Mouse (Mus musculus): ENCODE results near the gene Prok1. TPM values are rescaled to one million over a fixed set of nuclear protein-coding genes. Genes with fewer than 3 reads are reported as not detected.
A peak's percentile ranks its signal among the peaks of the same experiment; 100 is the strongest.

The Prok1 gene
- total RNA-seq (2021) = not detected
- not detected in 2 replicates for polyA plus RNA-seq (2012; rRNA removed)
- long read RNA-seq = 0 reads

DNA sequence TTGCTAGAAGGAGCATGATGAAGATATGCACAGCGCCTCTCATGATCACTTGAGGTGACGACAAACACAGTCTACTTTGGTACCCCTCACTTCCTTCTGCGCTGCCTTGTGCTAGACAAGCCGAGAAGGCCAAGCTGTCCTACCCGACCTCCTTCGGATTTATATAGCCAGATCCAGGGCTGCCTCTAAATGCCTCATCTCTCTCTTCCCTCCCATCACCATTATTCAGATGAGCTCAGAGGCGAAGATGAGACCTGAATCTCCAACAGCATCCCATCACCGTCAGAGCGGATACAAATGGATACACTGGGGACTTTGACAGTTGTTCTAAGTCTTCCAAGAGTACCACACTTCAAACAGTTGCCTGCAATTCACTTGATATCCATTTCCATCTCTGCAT lies at the start of gene Prok1:
Gene Prok1, minus strand, starts transcription at position 101 of the 400 bp plus-strand sequence.
- no peak for TF ChIP-seq POLR2A (IDR thresholded peaks at IDR 0.05; ENCODE audit: insufficient read depth, low read depth, low read length)
- Histone ChIP-seq H3K9ac (ENCODE audit: low read depth, low read length) (no peak within 1 kb of the TSS), H3K4me1 (ENCODE audit: control insufficient read depth, insufficient read depth, low read length) (peaks cover 6% of the 10 kb centered on the region), H3K27ac (no peak within 1 kb of the TSS), H3K27me3 (ENCODE audit: control insufficient read depth, insufficient read depth, low read length) (no peaks in the 10 kb centered on the region), H3K4me3 (no peak within 1 kb of the TSS), H3K79me2 (replicated peaks; ENCODE audit: control insufficient read depth, insufficient read depth, low read length) (no peaks in the 10 kb centered on the region), H3K36me3 (ENCODE audit: control insufficient read depth, insufficient read depth, low read length) (no peaks in the 10 kb centered on the region)
- 94% methylated on average over 9 of the region's 9 CpGs for WGBS
- intact Hi-C loops (cut with DNase I) = no loop called here
- no peak for DNase-seq

DNA sequence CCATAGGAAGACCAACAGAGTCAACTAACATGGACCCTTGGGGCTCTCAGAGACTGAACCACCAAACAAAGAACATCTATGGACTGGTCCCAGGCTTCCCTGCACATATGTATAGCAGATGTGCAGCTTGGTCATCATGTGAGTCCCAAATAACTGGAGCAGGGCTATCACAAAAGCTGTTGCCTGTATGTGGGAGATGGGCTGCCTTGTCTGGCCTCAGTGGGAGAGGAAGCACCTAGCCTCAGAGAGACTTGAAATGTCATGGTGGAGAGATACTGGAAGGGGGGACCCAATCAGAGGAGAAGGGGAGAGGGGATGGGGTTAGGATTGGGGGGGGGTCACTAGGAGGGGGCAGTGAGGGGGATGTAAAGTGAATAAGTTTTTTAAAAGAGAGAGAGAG lies 47.8 kb upstream of the Prok1 start:
- DNase-seq = no peak
- no peaks in the 10 kb centered on the region for H3K27me3 ChIP-seq (ENCODE audit: control insufficient read depth, insufficient read depth, low read length)
- H3K9ac ChIP-seq (ENCODE audit: low read depth, low read length) = no peak overlapping the region
- no peak overlapping the region for H3K27ac ChIP-seq
- no peaks in the 10 kb centered on the region for H3K79me2 ChIP-seq (replicated peaks; ENCODE audit: control insufficient read depth, insufficient read depth, low read length)
- H3K4me3 ChIP-seq = no peak overlapping the region
- intact Hi-C loops (cut with DNase I) = no loop called here
- H3K36me3 ChIP-seq (ENCODE audit: control insufficient read depth, insufficient read depth, low read length) = no peaks in the 10 kb centered on the region; the same call in 1 of the 2 replicates
- TF ChIP-seq CTCF (IDR thresholded peaks at IDR 0.05) (no peak), POLR2A (IDR thresholded peaks at IDR 0.05; ENCODE audit: insufficient read depth, low read depth, low read length) (no peak), EP300 (IDR thresholded peaks at IDR 0.05; ENCODE audit: insufficient read depth, low read depth, low read length) (no peak)
- H3K4me1 ChIP-seq (ENCODE audit: control insufficient read depth, insufficient read depth, low read length) = no peaks in the 10 kb centered on the region; the same call in 1 of the 2 replicates

DNA sequence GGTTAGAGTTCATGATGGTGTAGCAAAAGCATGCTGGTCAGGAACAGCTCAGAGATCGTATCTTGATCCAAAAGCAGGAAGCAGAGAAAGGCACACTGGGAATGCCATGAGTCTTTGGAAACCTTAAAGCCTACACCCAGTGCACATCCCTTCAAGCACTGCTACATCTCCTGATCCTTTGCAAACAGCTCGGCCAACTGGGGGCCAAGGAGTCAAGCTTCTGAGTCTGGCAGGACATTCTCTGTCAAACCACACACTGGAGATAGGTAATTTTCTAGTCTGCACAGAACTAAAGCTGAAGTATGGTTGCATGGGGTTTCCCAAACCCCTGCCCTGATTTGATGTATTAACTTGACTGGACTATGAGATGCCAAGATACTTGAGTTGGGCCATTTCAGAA lies 46.6 kb upstream of the Prok1 start:
- 54% methylated on average over 2 of the region's 2 CpGs for WGBS
- H3K27me3 ChIP-seq (ENCODE audit: control insufficient read depth, insufficient read depth, low read length) = no peaks in the 10 kb centered on the region
- TF ChIP-seq CTCF (IDR thresholded peaks at IDR 0.05) (no peak), POLR2A (IDR thresholded peaks at IDR 0.05; ENCODE audit: insufficient read depth, low read depth, low read length) (no peak), EP300 (IDR thresholded peaks at IDR 0.05; ENCODE audit: insufficient read depth, low read depth, low read length) (no peak)
- H3K36me3 ChIP-seq (ENCODE audit: control insufficient read depth, insufficient read depth, low read length) = no peaks in the 10 kb centered on the region; the same call in 1 of the 2 replicates
- no peak overlapping the region for H3K27ac ChIP-seq
- intact Hi-C loops (cut with DNase I) = no loop called here
- no peak overlapping the region for H3K9ac ChIP-seq (ENCODE audit: low read depth, low read length)
- no peaks in the 10 kb centered on the region for H3K79me2 ChIP-seq (replicated peaks; ENCODE audit: control insufficient read depth, insufficient read depth, low read length)
- no peak for DNase-seq
- no peak overlapping the region for H3K4me3 ChIP-seq
- H3K4me1 ChIP-seq (ENCODE audit: control insufficient read depth, insufficient read depth, low read length) = no peaks in the 10 kb centered on the region; the same call in 1 of the 2 replicates

DNA sequence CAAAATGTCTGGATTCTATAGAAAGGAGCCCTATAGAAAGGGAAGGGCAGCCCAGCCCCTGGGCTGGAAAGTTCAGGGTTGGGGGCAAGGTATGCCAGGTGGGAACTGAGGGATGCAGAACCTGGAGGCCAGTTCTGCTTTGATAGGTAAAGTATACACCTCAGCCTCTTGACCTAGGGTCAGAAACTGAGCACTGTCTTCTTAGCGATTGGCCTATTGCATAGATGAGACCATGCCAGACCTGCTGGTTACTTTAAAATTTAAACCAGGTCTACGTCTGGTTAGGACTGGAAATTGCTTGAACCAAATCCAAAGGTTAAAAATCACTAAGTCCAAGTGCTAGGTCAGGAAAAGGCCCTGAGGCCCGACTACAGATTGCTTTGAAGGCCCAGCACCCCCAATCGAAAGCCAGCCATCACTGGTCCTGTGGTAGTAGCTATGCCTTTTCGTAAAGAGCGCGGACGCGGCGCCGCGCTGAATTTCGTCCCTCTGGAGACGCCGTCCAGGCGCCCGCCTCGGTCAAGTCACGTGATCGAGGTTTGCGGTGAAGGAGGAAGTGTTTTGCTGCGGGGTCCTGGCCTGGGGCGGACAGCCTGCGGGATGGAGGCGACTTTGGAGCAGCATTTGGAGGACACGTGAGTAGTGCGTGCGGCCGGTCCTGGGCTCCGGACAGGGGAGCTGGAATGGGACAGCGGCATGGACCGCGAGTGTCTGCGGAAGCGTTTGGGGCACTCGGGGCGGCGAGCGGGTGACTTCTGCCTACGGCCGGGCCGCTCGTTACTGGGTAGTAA lies 39.2 kb upstream of the Prok1 start, which contains the start of gene Lamtor5:
Gene Lamtor5, plus strand, starts transcription at position 380 of the 791 bp plus-strand sequence.
- 3% methylated on average over 43 of the region's 43 CpGs for WGBS
- H3K79me2 ChIP-seq (replicated peaks; ENCODE audit: control insufficient read depth, insufficient read depth, low read length) = peaks cover 2% of the 10 kb centered on the region; the same call in 1 of the 2 replicates
- H3K36me3 ChIP-seq (ENCODE audit: control insufficient read depth, insufficient read depth, low read length) = peaks cover 7% of the 10 kb centered on the region
- intact Hi-C loops (cut with DNase I) = loop anchor here (2.0 to 5.0 kb wide), 2 partner anchors 52 to 189 kb away; no protein-coding TSS in a partner anchor
- no peak for TF ChIP-seq EP300 (IDR thresholded peaks at IDR 0.05; ENCODE audit: insufficient read depth, low read depth, low read length)
- TF ChIP-seq CTCF (IDR thresholded peaks at IDR 0.05) = no peak
- TF ChIP-seq POLR2A (IDR thresholded peaks at IDR 0.05; ENCODE audit: insufficient read depth, low read depth, low read length) = peak; percentile 70
- H3K9ac ChIP-seq (ENCODE audit: low read depth, low read length) = peak within 1 kb of the TSS; percentile 91
- peak within 1 kb of the TSS; percentile 78 for H3K4me3 ChIP-seq
- H3K27ac ChIP-seq = peak within 1 kb of the TSS; percentile 72
- H3K27me3 ChIP-seq (ENCODE audit: control insufficient read depth, insufficient read depth, low read length) = no peaks in the 10 kb centered on the region
- DNase-seq = peak; percentile 91 to 95
- H3K4me1 ChIP-seq (ENCODE audit: control insufficient read depth, insufficient read depth, low read length) = peaks cover 1% of the 10 kb centered on the region; the same call in 1 of the 2 replicates

DNA sequence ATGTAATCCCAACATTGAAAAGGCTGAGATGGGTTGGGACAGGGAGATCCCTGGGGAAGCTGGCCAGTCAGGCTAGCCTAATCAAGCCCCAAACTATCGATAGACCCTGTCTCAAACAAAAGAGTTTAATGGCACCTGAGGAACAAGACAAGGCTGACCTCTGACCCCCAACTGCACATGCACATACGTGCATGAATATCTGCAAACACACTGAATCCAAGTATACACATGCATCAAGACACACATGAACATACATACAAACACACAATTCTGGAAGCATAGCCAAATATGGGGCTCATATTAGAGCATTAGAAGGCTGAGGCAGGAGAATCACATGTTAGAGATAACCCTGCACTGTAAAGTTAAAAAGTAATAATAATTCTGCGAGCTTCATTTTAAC lies 37.1 kb upstream of the Prok1 start:
- no peak for DNase-seq
- H3K79me2 ChIP-seq (replicated peaks; ENCODE audit: control insufficient read depth, insufficient read depth, low read length) = peaks cover 2% of the 10 kb centered on the region; the same call in 1 of the 2 replicates
- 85% methylated on average over 3 of the region's 3 CpGs for WGBS
- peaks cover 1% of the 10 kb centered on the region; the same call in 1 of the 2 replicates for H3K4me1 ChIP-seq (ENCODE audit: control insufficient read depth, insufficient read depth, low read length)
- H3K4me3 ChIP-seq = no peak overlapping the region
- no peak overlapping the region for H3K27ac ChIP-seq
- no peaks in the 10 kb centered on the region for H3K27me3 ChIP-seq (ENCODE audit: control insufficient read depth, insufficient read depth, low read length)
- no peak overlapping the region for H3K9ac ChIP-seq (ENCODE audit: low read depth, low read length)
- no peak for TF ChIP-seq CTCF (IDR thresholded peaks at IDR 0.05)
- no peak for TF ChIP-seq EP300 (IDR thresholded peaks at IDR 0.05; ENCODE audit: insufficient read depth, low read depth, low read length)
- no peak for TF ChIP-seq POLR2A (IDR thresholded peaks at IDR 0.05; ENCODE audit: insufficient read depth, low read depth, low read length)
- intact Hi-C loops (cut with DNase I) = loop anchor here (5.0 kb wide), 1 partner anchor 191 kb away; no protein-coding TSS in a partner anchor
- peaks cover 7% of the 10 kb centered on the region for H3K36me3 ChIP-seq (ENCODE audit: control insufficient read depth, insufficient read depth, low read length)

DNA sequence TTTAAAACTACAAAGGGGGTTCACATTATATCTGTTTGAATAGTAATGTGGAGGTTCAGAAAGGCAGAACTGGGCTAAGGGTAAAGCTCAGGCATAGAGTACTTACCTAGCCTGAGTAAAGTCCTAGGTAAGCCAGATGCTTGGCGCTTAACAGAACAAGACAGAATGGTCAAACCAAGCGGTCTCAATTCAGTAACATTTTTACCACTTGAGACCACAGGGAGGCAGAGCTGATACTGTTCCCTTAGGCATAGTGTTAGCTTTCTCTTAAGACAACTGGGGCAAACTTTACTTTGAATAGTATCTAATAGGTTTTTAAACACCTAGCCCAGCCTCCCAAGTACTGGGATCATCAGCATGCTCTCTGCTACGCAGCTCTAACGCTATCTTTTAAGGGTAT lies 36.5 kb upstream of the Prok1 start:
- Histone ChIP-seq H3K36me3 (ENCODE audit: control insufficient read depth, insufficient read depth, low read length) (peaks cover 7% of the 10 kb centered on the region), H3K79me2 (replicated peaks; ENCODE audit: control insufficient read depth, insufficient read depth, low read length) (peaks cover 2% of the 10 kb centered on the region; the same call in 1 of the 2 replicates), H3K27me3 (ENCODE audit: control insufficient read depth, insufficient read depth, low read length) (no peaks in the 10 kb centered on the region), H3K27ac (peak overlapping the region; percentile 48), H3K4me3 (no peak overlapping the region), H3K4me1 (ENCODE audit: control insufficient read depth, insufficient read depth, low read length) (peaks cover 1% of the 10 kb centered on the region; the same call in 1 of the 2 replicates), H3K9ac (ENCODE audit: low read depth, low read length) (no peak overlapping the region)
- DNase-seq = no peak
- TF ChIP-seq EP300 (IDR thresholded peaks at IDR 0.05; ENCODE audit: insufficient read depth, low read depth, low read length) = no peak
- TF ChIP-seq POLR2A (IDR thresholded peaks at IDR 0.05; ENCODE audit: insufficient read depth, low read depth, low read length) = no peak
- peak; percentile 36 for TF ChIP-seq CTCF (IDR thresholded peaks at IDR 0.05)
- intact Hi-C loops (cut with DNase I) = loop anchor here (5.0 kb wide), 1 partner anchor 191 kb away; no protein-coding TSS in a partner anchor
- 65% methylated on average over 4 of the region's 4 CpGs for WGBS

Data from heart, adult 2 months (tissue).